Mouse (Mus musculus) olfactory bulb, adult 2 months (tissue): ENCODE results near the gene Pdp2. TPM values are rescaled to one million over a fixed set of nuclear protein-coding genes. Genes with fewer than 3 reads are reported as not detected.

Experiments
- H3K27ac ChIP-seq: fragments of 200-500 bp; 2 replicates; pipeline ENCODE4 v1.5.1; 2012; ENCODE audit warnings: low read depth, low read length; ENCODE audit not compliant: insufficient read depth
- H3K4me1 ChIP-seq: fragments of 200-500 bp; 2 replicates; pipeline ENCODE4 v1.6.1; 2012; ENCODE audit warnings: low read length; ENCODE audit not compliant: control insufficient read depth, insufficient read depth
- H3K4me3 ChIP-seq: fragments of 200-500 bp; 2 replicates; pipeline ENCODE4 v1.5.1; 2012; ENCODE audit warnings: mild to moderate bottlenecking, low read depth, low read length, moderate library complexity; ENCODE audit not compliant: insufficient read depth
- CTCF ChIP-seq: fragments of 200-500 bp; IDR thresholded peaks from 2 replicates; pipeline ENCODE4 v1.5.1; 2012; ENCODE audit warnings: low read depth, mild to moderate bottlenecking, low read length, moderate library complexity; ENCODE audit not compliant: insufficient read depth
- POLR2A ChIP-seq: fragments of 200-500 bp; IDR thresholded peaks from 2 replicates; pipeline ENCODE4 v1.6.1; 2012; ENCODE audit warnings: mild to moderate bottlenecking, low read depth, low read length, moderate library complexity; ENCODE audit not compliant: insufficient read depth
- WGBS: fragments of 180-500 bp; shearing (Covaris S2); methylation state at CpG from one replicate; pipeline ENCODE4 v1.1.7; 2018; 5-methylcytosine and 5-hydroxymethylcytosine counted together
- polyA plus RNA-seq: library from polyadenylated mRNA; stranded (reverse); fragments of >200 nt; gene quantifications from 2 replicates; pipeline ENCODE4 v1.2.4, GENCODE M21; 2012; ENCODE audit warnings: low replicate concordance; ENCODE audit not compliant: missing spikeins, insufficient read depth, insufficient read length

The Pdp2 gene
- polyA plus RNA-seq, 1 experiment: not detected

DNA sequence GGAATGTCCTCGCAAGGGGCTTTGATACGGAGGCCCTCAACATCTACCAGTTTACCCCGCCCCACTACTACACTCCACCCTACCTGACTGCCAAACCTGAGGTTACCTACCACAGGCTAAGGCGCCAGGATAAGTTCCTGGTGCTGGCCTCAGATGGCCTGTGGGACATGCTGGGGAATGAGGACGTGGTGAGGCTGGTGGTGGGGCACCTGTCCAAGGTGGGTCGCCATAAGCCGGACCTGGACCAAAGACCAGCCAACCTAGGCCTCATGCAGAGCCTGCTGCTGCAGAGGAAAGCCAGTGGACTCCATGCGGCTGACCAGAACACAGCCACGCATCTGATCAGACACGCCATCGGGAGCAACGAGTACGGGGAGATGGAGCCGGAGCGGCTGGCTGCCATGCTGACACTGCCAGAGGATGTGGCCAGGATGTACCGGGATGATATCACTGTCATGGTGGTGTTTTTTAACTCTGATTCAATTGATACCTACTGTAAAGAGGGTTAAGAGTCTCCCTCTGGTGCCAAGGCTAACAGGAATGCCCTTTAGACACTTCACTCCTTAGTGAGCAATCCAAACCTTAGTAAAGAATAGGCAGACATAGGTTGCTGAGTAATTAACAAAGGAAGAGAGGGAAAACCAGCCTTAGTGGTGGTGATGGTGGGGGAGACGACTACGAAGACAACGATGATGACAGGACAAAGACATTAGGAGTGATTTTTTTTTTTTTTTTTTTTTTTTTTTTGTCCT is 3.5 kb downstream of the Pdp2 start:
- WGBS: 97% methylated on average over 19 of the region's 19 CpGs
- no peak overlapping the region for H3K27ac ChIP-seq
- TF ChIP-seq CTCF (no peak), POLR2A (no peak)
- H3K4me1 ChIP-seq: peaks cover 4% of the 10 kb centered on the region
- no peak overlapping the region for H3K4me3 ChIP-seq

GRCm38 (mm10) chr8:104595773-104596536 is 4.7 kb downstream of the Pdp2 start:
- 84% methylated on average over 21 of the region's 21 CpGs for WGBS
- Histone ChIP-seq H3K4me3 (no peak overlapping the region), H3K27ac (no peak overlapping the region), H3K4me1 (peaks cover 4% of the 10 kb centered on the region)
- TF ChIP-seq CTCF: no peak
- no peak for TF ChIP-seq POLR2A

- no peak for TF ChIP-seq POLR2A
- no peak for TF ChIP-seq CTCF
- 48% methylated on average over 6 of the region's 6 CpGs for WGBS
- no peak overlapping the region for H3K4me3 ChIP-seq
- peaks cover 4% of the 10 kb centered on the region; the same call in 1 of the 2 replicates for H3K4me1 ChIP-seq
- H3K27ac ChIP-seq: no peak overlapping the region
Measured at GRCm38 (mm10) chr8:104597656-104598055, 6.4 kb downstream of the Pdp2 start.

DNA sequence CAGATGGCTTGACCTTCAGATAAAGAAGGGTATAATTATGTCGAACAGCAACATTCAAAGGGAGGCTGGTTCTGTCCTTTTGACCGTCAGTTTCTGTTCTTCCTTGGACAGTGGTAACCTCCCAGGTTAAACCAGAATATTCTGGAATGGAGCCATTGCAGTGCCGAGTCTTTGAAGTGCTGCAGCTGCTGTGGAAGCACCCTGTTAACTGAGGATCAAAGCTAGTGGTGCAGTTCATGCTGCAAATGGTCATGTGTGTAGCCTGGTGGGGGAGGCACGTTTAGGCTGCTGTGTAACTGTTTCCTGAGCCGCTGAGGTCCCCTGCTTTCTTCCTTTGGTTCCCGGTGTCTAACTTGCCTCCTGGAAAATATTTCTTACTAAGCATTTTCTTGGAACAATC is 7.2 kb downstream of the Pdp2 start:
- H3K4me1 ChIP-seq: peaks cover 7% of the 10 kb centered on the region; the same call in 1 of the 2 replicates
- WGBS: 44% methylated on average over 6 of the region's 6 CpGs
- no peak for TF ChIP-seq CTCF
- no peak for TF ChIP-seq POLR2A

GRCm38 (mm10) chr8:104601386-104601785 is 10.1 kb downstream of the Pdp2 start:
- no peak overlapping the region for H3K27ac ChIP-seq
- WGBS: 57% methylated on average over 7 of the region's 7 CpGs
- peaks cover 8% of the 10 kb centered on the region for H3K4me1 ChIP-seq
- no peak overlapping the region for H3K4me3 ChIP-seq
- no peak for TF ChIP-seq CTCF
- TF ChIP-seq POLR2A: no peak

More for the DNA sequence above, 7.2 kb downstream of the Pdp2 start:
- H3K27ac ChIP-seq: no peak overlapping the region
- no peak overlapping the region for H3K4me3 ChIP-seq

DNA sequence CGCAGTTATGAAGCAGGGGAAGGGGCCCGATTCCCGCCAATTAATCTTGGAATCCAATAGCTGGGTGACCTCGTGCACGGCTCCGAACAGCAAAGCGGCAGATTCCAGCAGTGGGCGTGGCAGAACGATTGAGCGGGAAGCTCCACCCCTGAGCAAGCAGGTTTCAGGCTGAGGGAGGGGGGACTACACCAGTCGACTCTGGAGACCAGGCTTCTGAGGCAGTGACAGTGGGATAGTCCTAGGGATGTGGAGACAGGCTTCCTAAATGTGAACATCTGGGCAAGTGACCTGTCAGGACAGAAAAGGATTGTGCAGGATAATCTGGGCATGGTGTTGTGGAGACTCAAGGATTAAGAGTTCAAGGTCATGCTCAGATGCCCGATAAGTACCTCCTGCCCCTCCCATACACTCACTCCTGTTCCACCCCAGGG is 10.7 kb downstream of the Pdp2 start:
- no peak overlapping the region for H3K4me3 ChIP-seq
- H3K4me1 ChIP-seq: peaks cover 9% of the 10 kb centered on the region
- no peak for TF ChIP-seq CTCF
- TF ChIP-seq POLR2A: no peak
- 2% methylated on average over 12 of the region's 12 CpGs for WGBS
- no peak overlapping the region for H3K27ac ChIP-seq

GRCm38 (mm10) chr8:104602468-104603244 is 11.4 kb downstream of the Pdp2 start:
- Histone ChIP-seq H3K4me1 (peaks cover 9% of the 10 kb centered on the region), H3K27ac (no peak overlapping the region), H3K4me3 (peak overlapping the region; percentile 16; the same call in 1 of the 2 replicates)
- peak; percentile 58; the same call in 1 of the 2 replicates for TF ChIP-seq CTCF
- no peak for TF ChIP-seq POLR2A
- WGBS: 19% methylated on average over 21 of the region's 21 CpGs

- Histone ChIP-seq H3K27ac (no peak overlapping the region), H3K4me3 (no peak overlapping the region), H3K4me1 (peaks cover 9% of the 10 kb centered on the region)
- TF ChIP-seq CTCF: no peak
- TF ChIP-seq POLR2A: no peak
- 65% methylated on average over 4 of the region's 4 CpGs for WGBS
Measured at GRCm38 (mm10) chr8:104603245-104603593, 12.0 kb downstream of the Pdp2 start.

DNA sequence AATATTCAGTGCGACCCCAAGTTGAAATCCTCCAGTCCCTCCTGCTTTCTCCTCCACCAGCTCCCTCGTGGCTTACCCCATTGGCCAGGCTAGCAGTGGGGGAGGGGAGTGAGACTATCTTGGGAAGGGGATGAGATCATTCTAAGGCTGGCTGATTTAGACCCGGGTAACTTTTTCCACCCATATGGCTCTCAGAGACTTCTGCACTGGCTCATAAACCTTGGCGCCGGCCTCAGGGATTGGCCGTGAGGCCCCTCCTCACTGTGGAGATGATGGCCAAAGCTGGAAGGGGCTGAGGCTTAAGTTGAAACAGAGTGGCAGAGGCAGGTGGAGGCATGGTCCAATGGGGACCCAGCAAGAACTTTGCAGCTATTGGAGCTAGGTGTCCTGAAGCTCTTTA is 15.1 kb downstream of the Pdp2 start:
- H3K27ac ChIP-seq: no peak overlapping the region
- H3K4me3 ChIP-seq: no peak overlapping the region
- peaks cover 9% of the 10 kb centered on the region for H3K4me1 ChIP-seq
- whole genome bisulfite sequencing: 52% methylated on average over 6 of the region's 6 CpGs
- TF ChIP-seq POLR2A (no peak), CTCF (no peak)
